Mouse (Mus musculus) bone marrow, adult 2 months (tissue): ENCODE measurements around the gene Baz2b.

Experiments used
- CTCF ChIP-seq: fragments of 200-500 bp; IDR thresholded peaks from 2 replicates; pipeline ENCODE4 v1.5.1; 2011; ENCODE audit warnings: low read length, control low read depth; ENCODE audit not compliant: control insufficient read depth, insufficient read depth
- POLR2A ChIP-seq: fragments of 200-500 bp; IDR thresholded peaks from 2 replicates; pipeline ENCODE4 v1.6.1; 2011; ENCODE audit warnings: low read depth, mild to moderate bottlenecking, control low read depth, low read length, borderline replicate concordance; ENCODE audit not compliant: control insufficient read depth

DNA sequence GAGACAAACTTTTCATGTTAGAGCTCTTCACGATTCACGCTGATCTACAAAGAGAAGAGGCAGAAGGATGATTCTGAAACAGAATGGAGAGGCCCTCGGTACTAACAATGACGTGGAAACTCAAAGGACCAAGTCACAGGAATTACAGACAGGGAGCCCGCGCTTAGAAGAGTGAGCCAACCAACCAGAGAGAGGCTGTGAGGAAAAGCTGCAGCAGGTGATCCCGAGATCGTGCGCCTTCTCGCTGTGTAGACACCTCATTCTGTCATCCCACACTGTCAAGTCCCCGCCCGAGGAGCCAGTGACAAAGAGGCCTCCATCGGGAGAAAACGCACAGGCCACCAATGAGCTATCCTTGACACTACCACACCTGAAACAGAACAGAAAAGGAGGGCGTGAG is 333.2 kb downstream of the Baz2b start:
- TF ChIP-seq CTCF, result no peak
- no peak for TF ChIP-seq POLR2A
